Mouse (Mus musculus): ENCODE measurements at regions not wholly inside any gene's neighbourhood (a gene's known extent, or its start where the extent isn't known, plus 50 kb on each side); places are given as distances from the start of the nearest gene placed in this dataset.

- TF ChIP-seq MAX (IDR thresholded peaks at IDR 0.05) (no peak), CTCF (IDR thresholded peaks at IDR 0.05; ENCODE audit: control insufficient read depth, insufficient read depth, insufficient read length) (no peak), USF1 (IDR thresholded peaks at IDR 0.05; ENCODE audit: low read depth) (no peak), MYOD1 (IDR thresholded peaks at IDR 0.05; ENCODE audit: control insufficient read depth, insufficient read length, low read depth) (no peak)
These were observed 322.5 kb downstream of the Ajap1 start for GRCm38 (mm10) chr4:153160115-153160514.

Measured in C2C12 (cell line).